Mouse (Mus musculus) left cerebral cortex, postnatal 25 days (tissue): ENCODE measurements around the gene 4933400A11Rik. TPM values are rescaled to one million over a fixed set of nuclear protein-coding genes. Genes with fewer than 3 reads are reported as not detected.

ENCODE experiments used
- total RNA-seq, 2 experiments: library from RNA; stranded (reverse); gene quantifications; 2 replicates each; pipeline ENCODE4 v1.2.3; 2021

The 4933400A11Rik gene
- total RNA-seq, 2 experiments from 2014 or later: not detected

Other genes starting within 250 kb of the 4933400A11Rik start
- 10 to 100 TPM; 12.7 to 14.2 TPM for gene Mid1, start 94.4 kb downstream of the 4933400A11Rik start, total RNA-seq
- gene Gm21887, start 230.0 kb upstream of the 4933400A11Rik start, total RNA-seq: 100 to 1,000 TPM; 175 to 177 TPM